Mouse (Mus musculus) bone marrow macrophage, adult 2 months (primary cell): ENCODE data around the gene Tacr3.

Experiments
- CTCF ChIP-seq: IDR thresholded peaks from 2 replicates; pipeline ENCODE4 v1.5.1; 2012; ENCODE audit warnings: low read depth, mild to moderate bottlenecking, low read length, moderate library complexity
- POLR2A ChIP-seq: IDR thresholded peaks from 2 replicates; pipeline ENCODE4 v1.6.1; 2012; ENCODE audit warnings: mild to moderate bottlenecking, low read depth, low read length, borderline replicate concordance

DNA sequence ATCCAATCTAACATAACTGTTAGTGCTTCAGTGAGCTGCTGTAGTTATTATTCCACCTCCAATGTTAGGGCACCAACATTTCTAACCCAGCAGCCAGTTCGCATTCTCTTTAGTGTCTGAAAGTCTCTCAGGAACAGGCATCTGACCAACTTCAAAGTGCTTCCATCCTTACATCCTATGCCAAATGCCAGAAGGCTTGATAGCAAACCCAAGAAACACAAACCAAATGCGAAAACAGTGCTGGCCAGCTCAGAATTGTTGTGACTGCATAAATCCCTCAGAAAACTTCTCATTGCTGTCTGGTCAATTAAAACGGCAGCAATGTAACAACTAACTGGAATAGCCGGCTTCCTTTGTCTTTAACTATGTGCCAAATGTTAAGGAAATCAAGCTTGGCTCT, 106.7 kb downstream of the Tacr3 start:
- TF ChIP-seq POLR2A = no peak
- TF ChIP-seq CTCF = no peak
